Mouse (Mus musculus) cortical plate, adult 2 months (tissue): ENCODE data around the gene Hoxd13.

Experiments
- CTCF ChIP-seq: fragments of 200-500 bp; IDR thresholded peaks from 2 replicates; pipeline ENCODE4 v1.5.1; 2011; ENCODE audit warnings: mild to moderate bottlenecking, control low read depth, low read length; ENCODE audit not compliant: insufficient read depth; ENCODE audit errors: extremely low read depth
- POLR2A ChIP-seq: fragments of 200-500 bp; IDR thresholded peaks from 2 replicates; pipeline ENCODE4 v1.6.1; 2011; ENCODE audit warnings: mild to moderate bottlenecking, low read length, control low read depth; ENCODE audit not compliant: insufficient read depth; ENCODE audit errors: extremely low read depth

- TF ChIP-seq POLR2A: no peak
- TF ChIP-seq CTCF: no peak
Measured at GRCm38 (mm10) chr2:74658667-74659371, 9.3 kb upstream of the Hoxd13 start.
